Mouse (Mus musculus) granulocyte monocyte progenitor cell, adult 5-6 weeks (primary cell): Measurements from ENCODE around the gene Fam81b. TPM values are rescaled to one million over a fixed set of nuclear protein-coding genes. Genes with fewer than 3 reads are reported as not detected.

Source experiments
- ATAC-seq: replicated peaks from 2 replicates; pipeline ENCODE4 v1.8.0; 2016; ENCODE audit warnings: mild to moderate bottlenecking, moderate TSS enrichment, inconsistent platforms; ENCODE audit not compliant: poor library complexity, severe bottlenecking
- total RNA-seq, 2 experiments: library from RNA; stranded (forward) in 1 of 2; stranded (reverse) in 1 of 2; fragments of 200-712, 200-1000 nt in 1 of 2; fragments of >200 nt in 1 of 2; fragmentation: Nextera tagmentation in 1 of 2; gene quantifications; 2 replicates each; pipeline ENCODE4 v1.2.3; 2014 to 2017

Fam81b gene
- total RNA-seq, 2 experiments from 2014 or later = not detected

- no peak for ATAC-seq
Observed at GRCm38 (mm10) chr13:76195431-76196138, 109.3 kb downstream of the Fam81b start.

DNA sequence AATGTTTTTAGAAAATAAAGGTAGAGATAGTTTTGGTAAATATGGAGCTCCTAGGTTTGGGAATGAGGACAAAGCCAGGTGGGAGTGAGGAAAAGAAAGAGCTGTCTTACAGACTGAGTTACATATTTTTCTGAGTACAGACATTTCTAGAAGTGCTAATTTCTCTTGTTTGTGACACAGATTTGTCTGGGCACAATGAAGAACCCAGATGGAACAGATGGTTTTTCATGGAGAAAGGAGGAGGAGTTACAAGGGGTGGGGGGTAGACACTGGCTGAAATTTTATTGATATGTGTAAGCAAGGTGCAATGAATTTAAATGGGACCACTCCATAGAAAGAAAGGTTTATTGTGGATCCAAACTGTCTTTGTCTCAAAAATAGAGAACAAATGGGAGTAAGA is 109.9 kb downstream of the Fam81b start:
- no peak for ATAC-seq

DNA sequence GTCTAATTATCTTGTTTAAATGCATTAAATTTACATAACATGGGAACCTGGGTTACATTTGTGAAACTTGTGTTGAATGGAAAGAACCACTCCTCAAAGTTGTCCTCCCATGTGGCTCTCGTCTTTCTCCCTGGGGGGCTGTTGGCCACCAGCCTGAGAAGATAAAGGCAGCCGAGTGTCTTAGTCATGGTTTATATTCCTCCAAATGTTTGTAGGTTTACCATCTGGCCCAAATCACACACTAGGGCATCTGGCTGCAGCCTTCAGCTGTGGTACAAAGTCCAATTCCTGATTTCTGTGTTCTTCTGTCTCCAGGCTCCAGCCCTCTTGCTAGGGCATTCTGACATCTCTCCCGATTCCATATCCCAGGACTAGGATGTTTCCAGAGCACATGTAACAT is 114.6 kb downstream of the Fam81b start:
- no peak for ATAC-seq

DNA sequence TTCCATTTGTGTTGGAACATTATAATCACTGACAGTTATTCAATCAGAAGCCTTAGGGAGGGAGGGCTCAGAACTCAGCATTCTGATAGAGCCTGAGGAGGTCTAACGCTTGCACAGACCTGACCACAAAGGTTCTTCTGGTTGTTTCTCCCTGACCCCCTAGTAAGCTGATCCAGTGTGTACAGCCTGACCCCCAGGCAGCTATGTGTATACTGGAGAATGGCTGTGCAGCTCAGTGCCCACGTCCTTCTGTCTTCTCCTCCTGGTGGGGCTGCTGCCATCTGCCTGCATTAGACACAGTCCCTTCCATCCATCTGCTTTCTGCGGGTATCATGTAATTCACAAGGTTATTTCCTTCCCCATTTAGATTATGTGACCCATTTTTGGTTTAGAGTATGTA is 115.7 kb downstream of the Fam81b start:
- no peak for ATAC-seq

DNA sequence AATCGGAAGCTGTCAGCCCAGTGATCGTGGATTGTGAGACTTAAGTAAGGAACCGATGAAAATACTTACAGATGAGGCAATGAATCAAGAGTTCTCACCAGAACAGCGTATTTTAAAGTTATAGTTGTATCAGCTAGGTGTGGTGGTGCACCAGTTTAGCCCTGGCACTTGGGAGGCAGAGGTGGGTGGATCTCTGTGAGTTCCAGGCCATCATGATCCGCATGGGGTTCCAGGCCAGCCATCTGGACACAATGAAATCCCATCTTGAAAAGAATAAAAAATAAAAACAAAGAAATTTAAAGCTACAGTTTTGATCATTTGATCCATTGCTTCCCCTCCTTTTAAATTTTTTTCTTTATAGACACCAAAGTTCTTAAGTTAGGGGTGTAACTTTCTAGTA is 117.2 kb downstream of the Fam81b start:
- no peak for ATAC-seq

GRCm38 (mm10) chr13:76178700-76179099 is 126.2 kb downstream of the Fam81b start:
- no peak for ATAC-seq

GRCm38 (mm10) chr13:76174297-76174696 is 130.6 kb downstream of the Fam81b start:
- ATAC-seq = no peak

GRCm38 (mm10) chr13:76160587-76160986 is 144.3 kb downstream of the Fam81b start:
- no peak for ATAC-seq

DNA sequence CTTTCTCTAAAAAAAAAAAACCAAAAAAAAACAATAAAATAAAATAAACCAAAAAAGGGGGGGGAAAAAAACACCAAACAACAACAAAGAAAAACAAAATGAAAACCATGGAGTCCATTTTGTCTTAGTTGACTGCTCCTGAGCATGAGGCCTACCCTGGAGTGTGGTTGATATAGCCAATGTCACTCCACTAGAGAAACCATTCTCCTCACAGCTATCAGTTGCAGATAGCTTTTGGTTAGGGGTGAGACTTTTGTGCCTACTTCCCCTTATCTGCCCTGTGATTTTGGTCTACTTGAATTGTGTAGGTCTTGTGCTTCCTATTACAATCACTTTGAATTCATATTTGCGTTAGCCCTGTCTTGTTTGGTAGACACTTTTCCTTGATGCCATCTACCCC is 147.4 kb downstream of the Fam81b start:
- ATAC-seq = no peak

DNA sequence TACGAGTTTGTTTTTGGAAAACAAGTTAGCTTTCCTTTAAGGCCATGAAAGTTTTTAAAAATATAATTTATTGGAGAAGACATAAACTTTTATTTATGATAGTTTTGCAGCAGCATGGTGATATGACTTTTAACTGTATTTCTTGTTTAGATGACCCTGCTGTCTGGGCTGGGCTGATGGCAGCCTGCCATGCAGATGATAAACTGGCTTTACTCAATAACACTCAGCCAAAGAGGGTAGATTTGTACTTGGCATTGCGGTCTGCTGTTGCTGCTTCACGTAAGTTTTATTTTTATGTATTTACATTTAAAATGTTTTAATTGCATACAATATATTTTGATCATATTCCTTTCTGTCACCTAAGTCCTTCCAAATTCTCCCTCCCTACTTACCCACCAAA is 147.8 kb downstream of the Fam81b start:
- no peak for ATAC-seq

Other genes with a start within 250 kb of the Fam81b start
- 0.64 TPM in 1 of 2 replicates, not detected in the other for gene Gpr150, start 248.1 kb downstream of the Fam81b start, total RNA-seq (2014; fragmentation: Nextera tagmentation)
- gene Gpr150, start 248.1 kb downstream of the Fam81b start, total RNA-seq (2017) = 0.04 and 1.0 TPM in 2 replicates
- gene Arsk, start 206.4 kb downstream of the Fam81b start, total RNA-seq (2014; fragmentation: Nextera tagmentation) = 9.9 and 15.8 TPM in 2 replicates
- gene Arsk, start 206.4 kb downstream of the Fam81b start, total RNA-seq (2017) = 15.3 and 16.9 TPM in 2 replicates
- gene Ttc37, start 206.3 kb downstream of the Fam81b start, total RNA-seq (2014; fragmentation: Nextera tagmentation) = 29.8 and 33.2 TPM in 2 replicates
- gene Ttc37, start 206.3 kb downstream of the Fam81b start, total RNA-seq (2017) = 37.3 and 42.9 TPM in 2 replicates
- gene Mctp1, start 79.5 kb upstream of the Fam81b start, total RNA-seq (2014; fragmentation: Nextera tagmentation) = 42.4 and 50.0 TPM in 2 replicates
- gene Mctp1, start 79.5 kb upstream of the Fam81b start, total RNA-seq (2017) = 70.2 and 82.8 TPM in 2 replicates